Mouse (Mus musculus) heart, adult 2 months (tissue): Measurements from ENCODE around the gene Tmtc2. TPM values are rescaled to one million over a fixed set of nuclear protein-coding genes. Genes with fewer than 3 reads are reported as not detected.
A peak's percentile ranks its signal among the peaks of the same experiment; 100 is the strongest.

Experiments used
- DNase-seq, 2 experiments: peaks; one replicate each; pipeline ENCODE4 v3.0.0; 2021
- H3K27ac ChIP-seq: fragments of 200-600 bp; 2 replicates; pipeline ENCODE4 v1.8.1; 2022
- H3K27me3 ChIP-seq: fragments of 200-500 bp; 2 replicates; pipeline ENCODE4 v1.6.1; 2012; ENCODE audit warnings: mild to moderate bottlenecking, low read length, inconsistent platforms, mixed read lengths; ENCODE audit not compliant: control insufficient read depth, insufficient read depth
- H3K36me3 ChIP-seq: fragments of 200-500 bp; 2 replicates; pipeline ENCODE4 v1.6.1; 2012; ENCODE audit warnings: low read length, inconsistent platforms; ENCODE audit not compliant: control insufficient read depth, insufficient read depth
- H3K4me1 ChIP-seq: fragments of 200-500 bp; 2 replicates; pipeline ENCODE4 v1.6.1; 2011; ENCODE audit warnings: low read length; ENCODE audit not compliant: control insufficient read depth, insufficient read depth
- H3K4me3 ChIP-seq: fragments of 200-600 bp; 2 replicates; pipeline ENCODE4 v1.8.1; 2022
- H3K79me2 ChIP-seq: fragments of 200-500 bp; replicated peaks from 2 replicates; pipeline ENCODE4 v1.6.1; 2012; ENCODE audit warnings: mild to moderate bottlenecking, inconsistent platforms, low read length, moderate library complexity, mixed read lengths; ENCODE audit not compliant: control insufficient read depth, insufficient read depth
- H3K9ac ChIP-seq: fragments of 200-500 bp; 2 replicates; pipeline ENCODE4 v1.6.1; 2012; ENCODE audit warnings: low read depth, mild to moderate bottlenecking, control low read depth, inconsistent platforms, low read length, mixed read lengths
- CTCF ChIP-seq: fragments of 200-600 bp; IDR thresholded peaks from 2 replicates; pipeline ENCODE4 v1.8.1; 2022; ENCODE audit warnings: antibody characterized with exemption, mild to moderate bottlenecking, moderate library complexity
- EP300 ChIP-seq: fragments of 200-500 bp; IDR thresholded peaks from 2 replicates; pipeline ENCODE4 v1.6.1; 2011; ENCODE audit warnings: low read depth, low read length, control low read depth; ENCODE audit not compliant: insufficient read depth
- POLR2A ChIP-seq: fragments of 200-500 bp; IDR thresholded peaks from 2 replicates; pipeline ENCODE4 v1.6.1; 2011; ENCODE audit warnings: mild to moderate bottlenecking, low read depth, low read length, control low read depth; ENCODE audit not compliant: insufficient read depth
- WGBS: fragments of 180-500 bp; shearing (Covaris S2); methylation state at CpG from one replicate; pipeline ENCODE4 v1.1.7; 2018; 5-methylcytosine and 5-hydroxymethylcytosine counted together
- intact Hi-C: fragments of 180-260 bp; cut with DNase I; formaldehyde crosslinking; loops from one replicate; pipeline ENCODE4 v1.15.1; 2025
- polyA plus RNA-seq: library from polyadenylated mRNA; depleted of rRNA; stranded (reverse); fragments of >200 nt; gene quantifications from 2 replicates; pipeline ENCODE4 v1.2.3, GENCODE M21; 2012
- total RNA-seq, 2 experiments: library from RNA; stranded (reverse); gene quantifications; 2 replicates each; pipeline ENCODE4 v1.2.3; 2021

The Tmtc2 gene
- total and polyA plus RNA-seq, 3 experiments = 2.6 to 4.4 (median 4.4) TPM

DNA sequence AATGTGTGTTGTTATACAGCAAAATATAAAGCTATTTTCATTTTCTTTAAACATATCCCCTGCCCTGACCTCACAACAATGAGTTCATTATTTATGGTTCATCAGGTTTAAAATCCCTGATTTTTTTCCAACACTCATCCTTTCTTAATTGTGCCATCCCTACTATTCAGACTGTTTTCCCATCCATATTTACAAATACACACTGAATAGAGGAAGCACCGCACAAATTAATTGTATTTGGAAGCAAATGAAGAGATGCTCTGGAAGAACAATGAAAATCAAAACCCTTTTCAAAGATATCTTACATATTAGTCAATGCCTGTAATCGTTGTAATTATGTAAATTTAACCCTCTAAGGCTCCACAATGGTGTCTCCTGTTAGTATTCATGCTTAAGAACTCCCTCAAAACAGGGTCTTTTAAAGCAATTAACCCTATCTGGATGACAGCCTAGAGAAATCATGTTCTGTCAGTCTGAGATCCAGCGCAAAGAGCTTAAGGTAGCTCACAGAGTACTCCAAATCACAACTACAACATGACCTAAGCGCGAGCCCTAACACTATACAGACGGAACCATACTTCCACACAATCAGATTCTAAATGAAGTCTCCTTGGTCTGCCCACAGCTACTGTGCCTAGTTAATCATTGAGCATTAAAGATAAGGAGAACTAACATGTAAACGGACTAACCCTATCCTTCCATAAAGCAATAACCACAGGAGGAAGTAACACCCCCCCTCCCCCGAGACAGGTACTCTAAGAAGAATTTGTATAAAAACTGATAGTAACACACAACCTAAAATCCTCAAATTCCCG lies 43.0 kb downstream of the Tmtc2 start:
- Histone ChIP-seq H3K4me1 (no peaks in the 10 kb centered on the region; the same call in 1 of the 2 replicates), H3K27ac (no peak overlapping the region), H3K36me3 (no peaks in the 10 kb centered on the region), H3K79me2 (no peaks in the 10 kb centered on the region), H3K9ac (no peak overlapping the region), H3K4me3 (no peak overlapping the region), H3K27me3 (no peaks in the 10 kb centered on the region)
- intact Hi-C loops = no loop called here
- DNase-seq = no peak
- WGBS = 86% methylated on average over 9 of the region's 9 CpGs
- TF ChIP-seq CTCF = no peak
- no peak for TF ChIP-seq EP300
- TF ChIP-seq POLR2A = no peak

DNA sequence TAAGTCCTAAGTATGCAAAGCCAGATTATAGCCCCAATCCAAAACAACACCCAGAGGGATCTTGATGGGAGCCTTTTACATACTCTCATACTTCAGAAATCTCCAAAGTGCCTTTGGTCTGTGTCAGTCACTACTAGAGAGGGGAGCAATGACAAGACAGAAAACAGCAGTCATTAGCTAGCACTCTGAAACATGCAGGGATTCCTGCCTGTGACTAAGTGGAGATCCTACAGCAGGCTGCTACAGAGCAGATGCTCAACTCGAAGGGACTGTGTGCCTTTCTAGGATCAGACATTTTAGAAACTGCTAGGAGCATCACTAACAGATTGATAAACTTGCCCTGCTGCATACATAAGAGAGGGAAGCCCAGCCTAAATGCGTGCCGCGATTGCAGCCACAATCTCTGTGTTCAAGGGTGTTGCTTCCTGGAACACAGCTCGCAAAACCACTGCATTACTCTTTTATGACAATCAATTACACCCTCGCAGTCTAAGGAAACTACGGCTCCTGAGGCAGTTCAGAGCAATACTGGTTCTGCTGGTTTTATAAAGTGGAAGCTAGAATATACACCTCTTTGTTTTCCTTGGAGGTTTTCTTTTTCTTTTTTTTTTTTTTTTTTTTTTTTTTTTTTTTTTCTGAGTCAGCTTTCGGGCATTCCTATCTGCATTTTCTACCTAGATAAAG lies 50.7 kb downstream of the Tmtc2 start:
- DNase-seq = no peak
- no peaks in the 10 kb centered on the region; the same call in 1 of the 2 replicates for H3K36me3 ChIP-seq
- intact Hi-C loops = no loop called here
- no peak overlapping the region for H3K27ac ChIP-seq
- H3K4me3 ChIP-seq = no peak overlapping the region
- 18% methylated on average over 8 of the region's 8 CpGs for WGBS
- peaks cover 4% of the 10 kb centered on the region for H3K4me1 ChIP-seq
- H3K79me2 ChIP-seq = no peaks in the 10 kb centered on the region
- no peaks in the 10 kb centered on the region for H3K27me3 ChIP-seq
- TF ChIP-seq CTCF = no peak
- TF ChIP-seq EP300 = no peak
- no peak for TF ChIP-seq POLR2A
- H3K9ac ChIP-seq = no peak overlapping the region

DNA sequence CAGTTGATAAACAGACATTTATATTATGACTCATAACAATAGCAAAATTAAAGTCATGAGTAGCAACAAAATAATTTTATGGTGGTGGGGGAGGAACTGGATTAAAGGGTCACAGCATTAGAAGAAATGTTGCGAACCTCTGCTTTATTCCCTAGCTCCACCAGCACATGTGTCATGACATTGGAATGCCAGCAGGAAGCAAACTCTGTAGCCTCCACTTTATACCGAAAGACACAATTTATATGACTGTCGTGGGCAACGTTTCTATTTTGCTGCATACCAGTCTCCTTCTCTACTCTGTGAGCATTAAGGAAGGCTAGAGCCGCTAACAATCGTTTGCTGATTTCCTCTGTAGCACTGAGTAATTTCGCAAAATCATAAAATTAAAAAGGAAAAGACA lies 51.8 kb downstream of the Tmtc2 start:
- H3K4me3 ChIP-seq = no peak overlapping the region
- no peak for DNase-seq
- H3K79me2 ChIP-seq = no peaks in the 10 kb centered on the region
- no peaks in the 10 kb centered on the region; the same call in 1 of the 2 replicates for H3K36me3 ChIP-seq
- no peak overlapping the region for H3K27ac ChIP-seq
- peaks cover 4% of the 10 kb centered on the region for H3K4me1 ChIP-seq
- TF ChIP-seq EP300 (no peak), POLR2A (no peak), CTCF (peak; percentile 12; the same call in 1 of the 2 replicates)
- no peaks in the 10 kb centered on the region for H3K27me3 ChIP-seq
- intact Hi-C loops = no loop called here
- WGBS = 31% methylated on average over 7 of the region's 7 CpGs
- H3K9ac ChIP-seq = no peak overlapping the region

DNA sequence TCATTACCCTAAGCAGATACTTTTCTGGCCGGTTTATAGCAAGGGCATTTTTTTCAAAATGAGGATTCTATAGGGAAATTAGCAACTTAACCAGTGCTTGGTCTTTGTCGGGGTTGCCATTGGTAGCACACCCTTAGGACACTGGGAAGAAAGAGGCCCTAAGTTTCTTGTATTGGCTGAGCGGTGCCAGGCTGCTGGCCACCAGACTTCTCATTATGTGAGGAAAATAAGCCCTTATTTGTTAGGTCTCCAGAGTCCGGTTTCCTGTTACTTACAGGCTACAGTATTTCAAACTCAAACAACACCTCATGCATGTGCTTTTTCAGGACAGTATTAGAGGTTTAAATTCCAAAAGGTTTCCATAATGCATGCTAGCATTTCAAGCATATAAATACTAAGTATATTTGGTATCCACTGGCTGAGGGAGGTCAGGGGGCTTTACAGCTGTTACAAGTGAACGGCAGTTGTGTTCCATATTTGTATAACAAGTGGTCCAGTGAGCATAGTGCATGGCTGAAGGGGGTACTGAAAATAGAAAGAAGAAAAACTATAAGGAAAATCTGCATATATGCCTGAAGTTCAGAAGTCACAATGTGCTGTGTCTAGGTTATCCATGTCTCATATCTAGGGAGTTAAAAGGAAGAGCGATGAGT lies 55.0 kb downstream of the Tmtc2 start:
- no peaks in the 10 kb centered on the region for H3K79me2 ChIP-seq
- H3K4me3 ChIP-seq = no peak overlapping the region
- 90% methylated on average over 6 of the region's 6 CpGs for WGBS
- H3K27ac ChIP-seq = no peak overlapping the region
- TF ChIP-seq EP300 = no peak
- TF ChIP-seq CTCF = no peak
- no peak for TF ChIP-seq POLR2A
- no peaks in the 10 kb centered on the region; the same call in 1 of the 2 replicates for H3K36me3 ChIP-seq
- no peaks in the 10 kb centered on the region for H3K27me3 ChIP-seq
- H3K4me1 ChIP-seq = peaks cover 4% of the 10 kb centered on the region
- intact Hi-C loops = no loop called here
- no peak for DNase-seq
- H3K9ac ChIP-seq = no peak overlapping the region

DNA sequence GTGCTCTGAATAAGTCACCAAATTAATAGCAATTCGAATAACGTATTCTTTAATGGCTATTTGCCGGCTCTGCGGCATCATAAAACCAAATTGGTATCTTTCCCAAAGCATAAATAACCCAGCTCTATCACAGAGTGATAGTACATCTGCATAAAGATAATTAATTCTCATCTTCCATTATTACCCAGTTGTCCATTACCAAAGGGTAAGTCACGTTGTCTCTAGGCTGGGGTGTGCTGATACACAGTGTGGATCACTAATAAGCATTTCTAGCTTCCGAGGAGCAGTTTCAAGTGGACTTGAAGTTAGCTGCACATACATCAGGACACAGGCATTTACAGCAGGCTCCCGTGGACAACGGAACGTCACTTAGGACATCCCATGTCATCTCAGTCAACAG lies 56.1 kb downstream of the Tmtc2 start:
- H3K4me1 ChIP-seq = peaks cover 3% of the 10 kb centered on the region
- no peaks in the 10 kb centered on the region; the same call in 1 of the 2 replicates for H3K36me3 ChIP-seq
- H3K79me2 ChIP-seq = no peaks in the 10 kb centered on the region
- no peak overlapping the region for H3K9ac ChIP-seq
- WGBS = 91% methylated on average over 9 of the region's 9 CpGs
- H3K4me3 ChIP-seq = no peak overlapping the region
- no peak for TF ChIP-seq EP300
- H3K27me3 ChIP-seq = no peaks in the 10 kb centered on the region
- DNase-seq = no peak
- H3K27ac ChIP-seq = no peak overlapping the region
- intact Hi-C loops = no loop called here
